Mouse (Mus musculus) forebrain, embryonic 14.5 days (tissue): ENCODE results near the gene Ptprb. TPM values are rescaled to one million over a fixed set of nuclear protein-coding genes. Genes with fewer than 3 reads are reported as not detected.

ENCODE experiments used
- ATAC-seq: fragments of 200-750 bp; cut with Nextera tagmentation; 2 replicates; pipeline ENCODE4 v1.8.0; 2017; ENCODE audit warnings: mild to moderate bottlenecking, moderate library complexity
- DNase-seq: peaks from one replicate; pipeline ENCODE4 v3.0.0-alpha.2; 2015; ENCODE audit warnings: low spot score
- H3K27ac ChIP-seq: fragments of 300-500 bp; sonication (generic); 2 replicates; pipeline ENCODE4 v1.5.1; 2014; ENCODE audit warnings: low read depth, mild to moderate bottlenecking, control low read depth, low read length, moderate library complexity
- H3K27me3 ChIP-seq: fragments of 300-500 bp; sonication (generic); replicated peaks from 2 replicates; pipeline ENCODE4 v1.6.1; 2014; ENCODE audit warnings: low read length, control low read depth, mixed read lengths; ENCODE audit not compliant: control insufficient read depth, insufficient read depth
- H3K36me3 ChIP-seq: fragments of 300-500 bp; sonication (generic); 2 replicates; pipeline ENCODE4 v1.6.1; 2014; ENCODE audit warnings: low read length, control low read depth; ENCODE audit not compliant: control insufficient read depth, insufficient read depth
- H3K4me1 ChIP-seq: fragments of 300-500 bp; sonication (generic); 2 replicates; pipeline ENCODE4 v1.6.1; 2014; ENCODE audit warnings: antibody characterized with exemption, low read length, control low read depth; ENCODE audit not compliant: control insufficient read depth, insufficient read depth
- H3K4me2 ChIP-seq: fragments of 300-500 bp; sonication (generic); 2 replicates; pipeline ENCODE4 v1.6.1; 2014; ENCODE audit warnings: mild to moderate bottlenecking, control low read depth, low read length
- H3K4me3 ChIP-seq: fragments of 300-500 bp; sonication (generic); 2 replicates; pipeline ENCODE4 v1.5.1; 2014; ENCODE audit warnings: low read depth, low read length, control low read depth
- H3K9ac ChIP-seq: fragments of 300-500 bp; sonication (generic); 2 replicates; pipeline ENCODE4 v1.6.1; 2014; ENCODE audit warnings: mild to moderate bottlenecking, low read length, control low read depth, moderate library complexity
- H3K9me3 ChIP-seq: fragments of 300-500 bp; sonication (generic); replicated peaks from 2 replicates; pipeline ENCODE4 v1.6.1; 2016; ENCODE audit warnings: low read length, control low read depth, mixed read lengths; ENCODE audit not compliant: control insufficient read depth
- WGBS: fragments of 180-500 bp; shearing (Covaris S2); extraction: QIAGEN DNeasy Blood & Tissue Kit; methylation state at CpG from one replicate; pipeline ENCODE4 v1.1.7; 2014; 5-methylcytosine and 5-hydroxymethylcytosine counted together
- polyA plus RNA-seq: library from polyadenylated mRNA; unstranded; fragments of >200 nt; fragmentation: Nextera tagmentation; extraction: Ambion mirVana; gene quantifications from 2 replicates; pipeline ENCODE4 v1.2.1, GENCODE M21; 2014

Ptprb gene
- polyA plus RNA-seq, 1 experiment from 2014 or later, result 1.5 TPM

- Histone ChIP-seq H3K27me3 (no peaks in the 10 kb centered on the region), H3K9me3 (no peaks in the 10 kb centered on the region), H3K27ac (no peak overlapping the region), H3K4me3 (no peak overlapping the region), H3K4me1 (no peaks in the 10 kb centered on the region), H3K4me2 (no peak overlapping the region), H3K36me3 (no peaks in the 10 kb centered on the region), H3K9ac (no peak overlapping the region)
- no peak for ATAC-seq
- WGBS, result 81% methylated on average over 7 of the region's 7 CpGs
- no peak for DNase-seq
Observed at GRCm38 (mm10) chr10:116286697-116287344, 11.5 kb downstream of the Ptprb start.

- WGBS, result 86% methylated on average over 9 of the region's 9 CpGs
- Histone ChIP-seq H3K9ac (no peak overlapping the region), H3K27me3 (no peaks in the 10 kb centered on the region), H3K27ac (no peak overlapping the region), H3K4me1 (no peaks in the 10 kb centered on the region), H3K9me3 (no peaks in the 10 kb centered on the region), H3K36me3 (no peaks in the 10 kb centered on the region), H3K4me2 (no peak overlapping the region), H3K4me3 (no peak overlapping the region)
- DNase-seq (no peak), ATAC-seq (no peak)
Observed at GRCm38 (mm10) chr10:116288130-116288529, 12.8 kb downstream of the Ptprb start.

GRCm38 (mm10) chr10:116290483-116290882 lies 15.2 kb downstream of the Ptprb start:
- no peak overlapping the region for H3K27ac ChIP-seq
- no peak for ATAC-seq

GRCm38 (mm10) chr10:116291153-116291755 lies 15.9 kb downstream of the Ptprb start:
- DNase-seq (no peak), ATAC-seq (no peak)
- Histone ChIP-seq H3K27me3 (no peaks in the 10 kb centered on the region), H3K4me3 (no peak overlapping the region), H3K27ac (no peak overlapping the region), H3K4me2 (no peak overlapping the region), H3K9ac (no peak overlapping the region), H3K4me1 (no peaks in the 10 kb centered on the region), H3K9me3 (no peaks in the 10 kb centered on the region), H3K36me3 (no peaks in the 10 kb centered on the region)
- WGBS, result 80% methylated on average over 8 of the region's 8 CpGs

More at GRCm38 (mm10) chr10:116290483-116290882, 15.2 kb downstream of the Ptprb start:
- Histone ChIP-seq H3K36me3 (no peaks in the 10 kb centered on the region), H3K4me3 (no peak overlapping the region), H3K4me2 (no peak overlapping the region), H3K4me1 (no peaks in the 10 kb centered on the region), H3K27me3 (no peaks in the 10 kb centered on the region), H3K9me3 (no peaks in the 10 kb centered on the region), H3K9ac (no peak overlapping the region)
- WGBS, result 83% methylated on average over 4 of the region's 4 CpGs
- no peak for DNase-seq

GRCm38 (mm10) chr10:116296439-116296838 lies 21.1 kb downstream of the Ptprb start:
- H3K9me3 ChIP-seq, result no peaks in the 10 kb centered on the region
- H3K27ac ChIP-seq, result no peak overlapping the region
- H3K4me3 ChIP-seq, result no peak overlapping the region
- H3K27me3 ChIP-seq, result peaks cover 9% of the 10 kb centered on the region; the same call in 1 of the 2 replicates
- H3K4me1 ChIP-seq, result peaks cover 3% of the 10 kb centered on the region; the same call in 1 of the 2 replicates
- ATAC-seq (no peak), DNase-seq (no peak)
- H3K9ac ChIP-seq, result no peak overlapping the region
- H3K36me3 ChIP-seq, result no peaks in the 10 kb centered on the region
- H3K4me2 ChIP-seq, result no peak overlapping the region
- WGBS, result 94% methylated on average over 4 of the region's 4 CpGs

GRCm38 (mm10) chr10:116297854-116298253 lies 22.5 kb downstream of the Ptprb start:
- H3K27me3 ChIP-seq, result peaks cover 9% of the 10 kb centered on the region; the same call in 1 of the 2 replicates
- no peak overlapping the region for H3K9ac ChIP-seq
- no peaks in the 10 kb centered on the region for H3K36me3 ChIP-seq
- ATAC-seq (no peak), DNase-seq (no peak)
- H3K4me2 ChIP-seq, result no peak overlapping the region
- no peak overlapping the region for H3K27ac ChIP-seq
- peaks cover 5% of the 10 kb centered on the region; the same call in 1 of the 2 replicates for H3K4me1 ChIP-seq
- H3K9me3 ChIP-seq, result no peaks in the 10 kb centered on the region
- H3K4me3 ChIP-seq, result no peak overlapping the region
- WGBS, result 85% methylated on average over 12 of the region's 12 CpGs

- Histone ChIP-seq H3K27me3 (peaks cover 9% of the 10 kb centered on the region; the same call in 1 of the 2 replicates), H3K36me3 (no peaks in the 10 kb centered on the region), H3K4me2 (peak overlapping the region; percentile 91), H3K9me3 (no peaks in the 10 kb centered on the region), H3K27ac (no peak overlapping the region), H3K4me1 (peaks cover 5% of the 10 kb centered on the region; the same call in 1 of the 2 replicates), H3K9ac (peak overlapping the region; percentile 51), H3K4me3 (peak overlapping the region; percentile 42)
- ATAC-seq (0 out of 2 replicates have a peak, but pooled peaks have one; percentile 15), DNase-seq (no peak)
- WGBS, result 6% methylated on average over 7 of the region's 7 CpGs
Observed at GRCm38 (mm10) chr10:116300824-116301223, 25.5 kb downstream of the Ptprb start.

- H3K36me3 ChIP-seq, result no peaks in the 10 kb centered on the region
- no peak overlapping the region for H3K27ac ChIP-seq
- ATAC-seq (peak; percentile 50; the same call in 1 of the 2 replicates), DNase-seq (peak; percentile 51)
- H3K4me2 ChIP-seq, result peak overlapping the region; percentile 91
- under 1% methylated on average over 33 of the region's 36 CpGs for WGBS
- peaks cover 9% of the 10 kb centered on the region; the same call in 1 of the 2 replicates for H3K27me3 ChIP-seq
- no peaks in the 10 kb centered on the region for H3K9me3 ChIP-seq
- H3K9ac ChIP-seq, result peak overlapping the region; percentile 51
- peak overlapping the region; percentile 42 for H3K4me3 ChIP-seq
- H3K4me1 ChIP-seq, result peaks cover 5% of the 10 kb centered on the region; the same call in 1 of the 2 replicates
Observed at GRCm38 (mm10) chr10:116301258-116301657, 25.9 kb downstream of the Ptprb start.

- WGBS, result 91% methylated on average over 4 of the region's 4 CpGs
- ATAC-seq, result no peak
Observed at GRCm38 (mm10) chr10:116304355-116304754, 29.0 kb downstream of the Ptprb start.

More at GRCm38 (mm10) chr10:116304355-116304754, 29.0 kb downstream of the Ptprb start:
- no peaks in the 10 kb centered on the region for H3K36me3 ChIP-seq
- no peak overlapping the region for H3K4me3 ChIP-seq
- no peak for DNase-seq
- H3K4me2 ChIP-seq, result no peak overlapping the region
- H3K9me3 ChIP-seq, result no peaks in the 10 kb centered on the region
- H3K9ac ChIP-seq, result no peak overlapping the region
- peaks cover 9% of the 10 kb centered on the region; the same call in 1 of the 2 replicates for H3K27me3 ChIP-seq
- no peak overlapping the region for H3K27ac ChIP-seq
- peaks cover 5% of the 10 kb centered on the region; the same call in 1 of the 2 replicates for H3K4me1 ChIP-seq
